Comparison of ENCODE assay signal across 25 mouse cellular contexts in the genomic region with DNA sequence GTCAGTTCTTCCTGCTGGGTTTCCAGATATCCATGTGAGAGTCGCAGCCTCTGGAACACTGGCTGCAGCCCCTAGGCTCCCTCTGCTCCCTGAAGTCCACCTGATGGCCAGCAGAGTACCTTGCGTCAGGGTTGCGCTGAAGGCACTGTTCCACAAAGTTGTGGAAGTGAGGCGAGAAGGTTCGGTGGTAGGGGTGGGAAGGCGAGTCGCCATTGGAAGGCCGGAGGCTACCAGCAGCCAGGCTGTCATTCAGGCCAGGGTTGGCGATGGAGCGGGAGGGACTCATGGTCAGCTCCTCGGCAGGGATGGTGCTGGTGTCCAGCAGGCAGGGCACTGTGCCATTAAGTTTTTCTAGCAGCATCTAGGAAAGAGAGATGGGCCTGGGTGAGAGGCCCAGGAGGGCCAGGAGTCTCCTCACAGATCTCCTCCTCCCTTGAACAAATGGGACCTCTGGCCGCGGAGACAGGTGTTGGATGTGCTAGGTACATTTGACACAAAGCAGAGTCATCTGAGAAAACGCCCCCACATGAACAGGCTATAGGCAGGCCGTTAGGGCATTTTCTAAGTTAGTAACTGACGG. TPM values are rescaled to one million over a fixed set of nuclear protein-coding genes. Genes with fewer than 3 reads are reported as not detected.
DNase-seq lines count a peak whose midpoint lies in the region; ATAC-seq and TF ChIP-seq lines count a peak whose summit lies in the region.
"Had no signal": no experiment of that assay in that cellular context is flagged by ENCODE, and none has a peak within 500 bp of the region (broad histone marks: within the 10 kb centered on the region; RNA-seq: fewer than 3 reads in every experiment).

No protein-coding gene starts in this region.

- no peak overlapping the region for H3K9ac ChIP-seq in liver, embryonic 11.5 days (ENCODE audit: low read depth, low read length)
- H3K9ac ChIP-seq in liver, embryonic 12.5 days, result no peak overlapping the region
- no peak overlapping the region for H3K9ac ChIP-seq in kidney, embryonic 16.5 days (replicated peaks; ENCODE audit: low read length)
- H3K9ac ChIP-seq: hindbrain, embryonic 12.5 days; liver, embryonic 14.5 days had no signal

- no peaks in the 10 kb centered on the region for H3K27me3 ChIP-seq in heart, embryonic 10.5 days (ENCODE audit: insufficient read depth, poor library complexity, severe bottlenecking)
- H3K27me3 ChIP-seq in liver, embryonic 11.5 days (replicated peaks; ENCODE audit: control insufficient read depth, insufficient read depth, low read length), result no peaks in the 10 kb centered on the region
- peaks cover 20% of the 10 kb centered on the region for H3K27me3 ChIP-seq in liver, embryonic 12.5 days (replicated peaks)
- H3K27me3 ChIP-seq in kidney, embryonic 16.5 days (ENCODE audit: insufficient read depth, low read length), result no peaks in the 10 kb centered on the region
- H3K27me3 ChIP-seq: hindbrain, embryonic 12.5 days had no signal

- no peak overlapping the region; the same call in 1 of the 2 replicates for H3K4me2 ChIP-seq in liver, embryonic 11.5 days
- no peak overlapping the region; the same call in 1 of the 2 replicates for H3K4me2 ChIP-seq in liver, embryonic 12.5 days
- no peak overlapping the region for H3K4me2 ChIP-seq in kidney, embryonic 16.5 days (replicated peaks; ENCODE audit: low read depth, low read length)
- H3K4me2 ChIP-seq: hindbrain, embryonic 12.5 days; midbrain, embryonic 11.5 days had no signal

- peak; percentile 55 for DNase-seq in heart, embryonic 10.5 days (ENCODE audit: low spot score)
- no peak for DNase-seq in heart, postnatal 10 days
- DNase-seq in liver, embryonic 11.5 days (ENCODE audit: low spot score), result no peak
- DNase-seq: adrenal gland, adult 8-10 months; gastrocnemius, postnatal 14 days; kidney, postnatal 36 days; layer of hippocampus, postnatal 36 days; thymus, adult 2 months; thymus, postnatal 4 days had no signal

- H3K27ac ChIP-seq in heart, embryonic 10.5 days, result no peak overlapping the region
- H3K27ac ChIP-seq in liver, embryonic 11.5 days (ENCODE audit: low read depth, low read length), result peak overlapping the region; percentile 38; the same call in 1 of the 2 replicates
- no peak overlapping the region for H3K27ac ChIP-seq in liver, embryonic 12.5 days
- H3K27ac ChIP-seq in bone marrow, adult 2 months (ENCODE audit: control insufficient read depth, insufficient read depth, low read depth, low read length, poor library complexity), result peak overlapping the region; percentile 75
- H3K27ac ChIP-seq in brown adipose tissue, adult 24 weeks (replicated peaks; ENCODE audit: low read depth, low read length), result peak overlapping the region; percentile 90
- H3K27ac ChIP-seq in kidney, embryonic 16.5 days (ENCODE audit: low read length), result no peak overlapping the region
- H3K27ac ChIP-seq: hindbrain, embryonic 12.5 days; liver, embryonic 14.5 days; stomach, postnatal 0 days had no signal

- intact Hi-C loops in heart, postnatal 10 days (cut with DNase I), result no loop called here

- H3K4me3 ChIP-seq in heart, embryonic 10.5 days, result no peak overlapping the region
- H3K4me3 ChIP-seq in liver, embryonic 11.5 days (ENCODE audit: low read depth, low read length), result no peak overlapping the region
- H3K4me3 ChIP-seq in liver, embryonic 12.5 days, result no peak overlapping the region
- no peak overlapping the region for H3K4me3 ChIP-seq in bone marrow, adult 2 months (replicated peaks; ENCODE audit: control insufficient read depth, low read depth, low read length)
- H3K4me3 ChIP-seq in brown adipose tissue, adult 24 weeks (ENCODE audit: insufficient read depth, low read depth, low read length), result peak overlapping the region; percentile 17
- H3K4me3 ChIP-seq in kidney, embryonic 16.5 days (ENCODE audit: low read length), result no peak overlapping the region
- H3K4me3 ChIP-seq: forebrain, embryonic 10.5 days; hindbrain, embryonic 12.5 days had no signal

- no peak for ATAC-seq in liver, embryonic 11.5 days (replicated peaks; ENCODE audit: low FRiP score)
- no peak for ATAC-seq in liver, embryonic 12.5 days
- no peak for ATAC-seq in kidney, embryonic 16.5 days (ENCODE audit: low FRiP score, low TSS enrichment)
- ATAC-seq: activated CD4-positive, CD25-positive, alpha-beta regulatory T cell, adult 4 months; forebrain, embryonic 16.5 days; intestine, postnatal 0 days had no signal

- whole genome bisulfite sequencing in heart, embryonic 10.5 days, result 83% methylated on average over 16 of the region's 16 CpGs
- 83% methylated on average over 16 of the region's 16 CpGs for WGBS in liver, embryonic 11.5 days
- 83% methylated on average over 16 of the region's 16 CpGs for WGBS in liver, embryonic 12.5 days (ENCODE audit: insufficient replicate concordance)
- WGBS in bone marrow, adult 2 months, result 79% methylated on average over 16 of the region's 16 CpGs
- WGBS in kidney, embryonic 16.5 days, result 89% methylated on average over 16 of the region's 16 CpGs

- no peaks in the 10 kb centered on the region for H3K9me3 ChIP-seq in heart, embryonic 10.5 days
- no peaks in the 10 kb centered on the region for H3K9me3 ChIP-seq in liver, embryonic 11.5 days (ENCODE audit: control insufficient read depth, low read length)
- no peaks in the 10 kb centered on the region for H3K9me3 ChIP-seq in liver, embryonic 12.5 days (replicated peaks)
- no peaks in the 10 kb centered on the region for H3K9me3 ChIP-seq in kidney, embryonic 16.5 days (ENCODE audit: low read length)
- H3K9me3 ChIP-seq: forebrain, embryonic 10.5 days; hindbrain, embryonic 12.5 days had no signal

- TF ChIP-seq CTCF in bone marrow, adult 2 months (IDR thresholded peaks at IDR 0.05; ENCODE audit: control insufficient read depth, insufficient read depth, low read length), result no peak

- TF ChIP-seq POLR2A in bone marrow, adult 2 months (IDR thresholded peaks at IDR 0.05; ENCODE audit: borderline replicate concordance, control insufficient read depth, low read depth, low read length), result no peak

- H3K36me3 ChIP-seq in heart, embryonic 10.5 days, result peaks cover 47% of the 10 kb centered on the region
- H3K36me3 ChIP-seq in liver, embryonic 11.5 days (ENCODE audit: control insufficient read depth, insufficient read depth, low read length), result peaks cover 3% of the 10 kb centered on the region; the same call in 1 of the 2 replicates
- peaks cover 40% of the 10 kb centered on the region for H3K36me3 ChIP-seq in liver, embryonic 12.5 days
- peaks cover 38% of the 10 kb centered on the region for H3K36me3 ChIP-seq in kidney, embryonic 16.5 days (ENCODE audit: insufficient read depth, low read length)

- peaks cover 22% of the 10 kb centered on the region for H3K4me1 ChIP-seq in heart, embryonic 10.5 days
- peaks cover 5% of the 10 kb centered on the region for H3K4me1 ChIP-seq in liver, embryonic 11.5 days (replicated peaks; ENCODE audit: control insufficient read depth, insufficient read depth, low read length)
- H3K4me1 ChIP-seq in liver, embryonic 12.5 days, result peaks cover 14% of the 10 kb centered on the region
- H3K4me1 ChIP-seq in bone marrow, adult 2 months (ENCODE audit: control insufficient read depth, insufficient read depth, low read length), result peaks cover 9% of the 10 kb centered on the region
- peaks cover 13% of the 10 kb centered on the region for H3K4me1 ChIP-seq in brown adipose tissue, adult 24 weeks (ENCODE audit: control insufficient read depth, insufficient read depth, insufficient read length, low read length)
- H3K4me1 ChIP-seq in kidney, embryonic 16.5 days (ENCODE audit: insufficient read depth, low read length), result peaks cover 10% of the 10 kb centered on the region; the same call in 1 of the 2 replicates

RNA-seq across cellular contexts. Expression of gene Limd2, which starts 4.0 kb away (rescaled TPM):
- 172 and 261 TPM in 2 replicates for polyA plus RNA-seq in heart, embryonic 10.5 days (2016; fragmentation: Nextera tagmentation; extraction: Ambion mirVana)
- total RNA-seq in heart, postnatal 10 days (2021), result 10 to 100 TPM; 13.6 to 14.1 TPM
- 172 and 182 TPM in 2 replicates for polyA plus RNA-seq in liver, embryonic 11.5 days (2014; fragmentation: Nextera tagmentation; extraction: Ambion mirVana)
- 109 and 112 TPM in 2 replicates for polyA plus RNA-seq in liver, embryonic 12.5 days (2016; fragmentation: Nextera tagmentation; extraction: Ambion mirVana)
- polyA plus RNA-seq in bone marrow, adult 2 months (2011; ENCODE audit: insufficient read depth, insufficient read length, low replicate concordance, missing spikeins), result 45.8 and 98.2 TPM in 2 replicates
- 3.4 and 6.1 TPM in 2 replicates for polyA plus RNA-seq in brown adipose tissue, adult 24 weeks (2012; ENCODE audit: insufficient read depth, insufficient read length, missing spikeins)
- 207 and 214 TPM in 2 replicates for polyA plus RNA-seq in kidney, embryonic 16.5 days (2015; fragmentation: Nextera tagmentation; extraction: Ambion mirVana)

RNA-seq across cellular contexts. Expression of gene Gm10840, which starts 4.0 kb away (rescaled TPM):
- not detected in 2 replicates for polyA plus RNA-seq in heart, embryonic 10.5 days (2016; fragmentation: Nextera tagmentation; extraction: Ambion mirVana)
- total RNA-seq in heart, postnatal 10 days (2021), result not detected
- polyA plus RNA-seq in liver, embryonic 11.5 days (2014; fragmentation: Nextera tagmentation; extraction: Ambion mirVana), result not detected in 2 replicates
- polyA plus RNA-seq in liver, embryonic 12.5 days (2016; fragmentation: Nextera tagmentation; extraction: Ambion mirVana), result not detected in 2 replicates
- polyA plus RNA-seq in bone marrow, adult 2 months (2011; ENCODE audit: insufficient read depth, insufficient read length, low replicate concordance, missing spikeins), result not detected in 2 replicates
- not detected in 2 replicates for polyA plus RNA-seq in brown adipose tissue, adult 24 weeks (2012; ENCODE audit: insufficient read depth, insufficient read length, missing spikeins)
- polyA plus RNA-seq in kidney, embryonic 16.5 days (2015; fragmentation: Nextera tagmentation; extraction: Ambion mirVana), result not detected in 2 replicates
- total RNA-seq: adrenal gland, adult 8-10 months; gastrocnemius, postnatal 14 days; midbrain, postnatal 0 days had no signal
- polyA plus RNA-seq: activated CD4-positive, CD25-positive, alpha-beta regulatory T cell, adult 4 months; cerebellum, adult 2 months; heart, embryonic 14.5 days; intestine, postnatal 0 days; kidney, embryonic 14.5 days; liver, embryonic 14.5 days; midbrain, embryonic 11.5 days; midbrain, postnatal 0 days; stomach, postnatal 0 days; thymus, adult 2 months had no signal

RNA-seq across cellular contexts. Expression of gene Strada, which starts 37.3 kb away (rescaled TPM):
- 26.4 and 27.4 TPM in 2 replicates for polyA plus RNA-seq in heart, embryonic 10.5 days (2016; fragmentation: Nextera tagmentation; extraction: Ambion mirVana)
- 10 to 100 TPM; 11.1 to 12.9 TPM for total RNA-seq in heart, postnatal 10 days (2021)
- 22.0 and 24.3 TPM in 2 replicates for polyA plus RNA-seq in liver, embryonic 11.5 days (2014; fragmentation: Nextera tagmentation; extraction: Ambion mirVana)
- 12.2 and 12.6 TPM in 2 replicates for polyA plus RNA-seq in liver, embryonic 12.5 days (2016; fragmentation: Nextera tagmentation; extraction: Ambion mirVana)
- 9.2 and 21.7 TPM in 2 replicates for polyA plus RNA-seq in bone marrow, adult 2 months (2011; ENCODE audit: insufficient read depth, insufficient read length, low replicate concordance, missing spikeins)
- polyA plus RNA-seq in brown adipose tissue, adult 24 weeks (2012; ENCODE audit: insufficient read depth, insufficient read length, missing spikeins), result 9.3 and 9.8 TPM in 2 replicates
- 32.1 and 33.3 TPM in 2 replicates for polyA plus RNA-seq in kidney, embryonic 16.5 days (2015; fragmentation: Nextera tagmentation; extraction: Ambion mirVana)

RNA-seq across cellular contexts. Expression of gene Ccdc47, which starts 51.5 kb away (rescaled TPM):
- 85.0 and 91.2 TPM in 2 replicates for polyA plus RNA-seq in heart, embryonic 10.5 days (2016; fragmentation: Nextera tagmentation; extraction: Ambion mirVana)
- total RNA-seq in heart, postnatal 10 days (2021), result 10 to 100 TPM; 79.9 to 83.2 TPM
- 73.3 and 76.0 TPM in 2 replicates for polyA plus RNA-seq in liver, embryonic 11.5 days (2014; fragmentation: Nextera tagmentation; extraction: Ambion mirVana)
- polyA plus RNA-seq in liver, embryonic 12.5 days (2016; fragmentation: Nextera tagmentation; extraction: Ambion mirVana), result 53.9 and 56.6 TPM in 2 replicates
- 24.4 and 27.9 TPM in 2 replicates for polyA plus RNA-seq in bone marrow, adult 2 months (2011; ENCODE audit: insufficient read depth, insufficient read length, low replicate concordance, missing spikeins)
- 80.1 and 94.1 TPM in 2 replicates for polyA plus RNA-seq in brown adipose tissue, adult 24 weeks (2012; ENCODE audit: insufficient read depth, insufficient read length, missing spikeins)
- polyA plus RNA-seq in kidney, embryonic 16.5 days (2015; fragmentation: Nextera tagmentation; extraction: Ambion mirVana), result 96.0 and 101 TPM in 2 replicates

RNA-seq across cellular contexts. Expression of gene Ddx42, which starts 52.0 kb away (rescaled TPM):
- polyA plus RNA-seq in heart, embryonic 10.5 days (2016; fragmentation: Nextera tagmentation; extraction: Ambion mirVana), result 63.7 and 70.3 TPM in 2 replicates
- 10 to 100 TPM; 37.3 to 38.8 TPM for total RNA-seq in heart, postnatal 10 days (2021)
- 63.3 and 68.2 TPM in 2 replicates for polyA plus RNA-seq in liver, embryonic 11.5 days (2014; fragmentation: Nextera tagmentation; extraction: Ambion mirVana)
- 42.3 and 42.6 TPM in 2 replicates for polyA plus RNA-seq in liver, embryonic 12.5 days (2016; fragmentation: Nextera tagmentation; extraction: Ambion mirVana)
- polyA plus RNA-seq in bone marrow, adult 2 months (2011; ENCODE audit: insufficient read depth, insufficient read length, low replicate concordance, missing spikeins), result 20.2 and 33.5 TPM in 2 replicates
- 18.9 and 22.2 TPM in 2 replicates for polyA plus RNA-seq in brown adipose tissue, adult 24 weeks (2012; ENCODE audit: insufficient read depth, insufficient read length, missing spikeins)
- 81.5 and 88.1 TPM in 2 replicates for polyA plus RNA-seq in kidney, embryonic 16.5 days (2015; fragmentation: Nextera tagmentation; extraction: Ambion mirVana)

Comparison
In these comparisons a context has a peak if more than half of its experiments do, and no peak if none do; other contexts are left out.
1. H3K27ac ChIP-seq: peak in liver, embryonic 11.5 days (single experiment), bone marrow, adult 2 months (single experiment) and brown adipose tissue, adult 24 weeks (single experiment); none in heart, embryonic 10.5 days (single experiment), liver, embryonic 12.5 days (single experiment) and kidney, embryonic 16.5 days (single experiment).